Mouse (Mus musculus): ENCODE measurements around the gene Ppid.

DNA sequence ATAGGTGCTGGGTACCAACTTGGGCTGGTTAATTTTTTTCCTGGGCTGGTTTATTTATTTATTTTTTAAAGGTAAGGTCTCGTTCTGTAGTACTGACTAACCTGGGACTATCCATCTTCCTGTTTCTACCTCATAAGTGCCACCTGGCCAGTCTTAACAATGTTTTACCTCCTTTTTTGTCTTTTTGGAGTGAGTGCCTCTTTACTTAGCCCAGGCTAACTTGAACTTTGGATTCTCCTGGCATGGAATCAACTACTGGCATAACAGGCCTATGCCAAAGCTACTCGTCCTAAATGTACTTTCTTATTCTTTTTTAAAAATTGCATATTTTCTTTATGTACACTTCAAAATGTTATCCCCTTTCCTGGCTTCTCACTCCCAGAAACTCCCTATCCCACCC lies 1.5 kb upstream of the Ppid start:
- TF ChIP-seq POLR2A (IDR thresholded peaks at IDR 0.05; ENCODE audit: low read depth, low read length) (no peak), CTCF (IDR thresholded peaks at IDR 0.05; ENCODE audit: extremely low read depth, insufficient read depth, insufficient read length, insufficient replicate concordance) (no peak)
